In the genomic region with DNA sequence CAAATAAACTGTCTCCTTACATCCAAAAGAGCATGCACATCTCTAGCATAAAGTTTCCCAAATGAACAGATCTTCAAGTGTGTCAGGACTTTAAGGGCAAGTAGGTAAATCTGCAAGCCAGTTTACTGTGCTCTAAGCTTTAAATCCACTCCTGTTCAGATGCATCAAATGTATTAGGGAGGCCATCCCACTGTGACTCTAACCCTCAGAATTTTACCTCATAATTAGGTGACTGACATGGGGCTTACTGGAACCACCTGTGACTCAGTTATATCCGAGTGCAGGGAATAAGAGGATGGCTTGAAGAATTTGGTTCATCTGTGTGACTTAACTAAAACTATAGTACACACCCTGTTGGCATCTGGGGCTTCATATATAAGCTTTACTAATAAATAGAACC, we compare ENCODE assay signal across 8 mouse cellular contexts. TPM values are rescaled to one million over a fixed set of nuclear protein-coding genes. Genes with fewer than 3 reads are reported as not detected.
DNase-seq lines count a peak whose midpoint lies in the region; ATAC-seq and TF ChIP-seq lines count a peak whose summit lies in the region.

No protein-coding gene starts in this region.

- H3K4me3 ChIP-seq in heart, adult 2 months: peak overlapping the region; percentile 89
- H3K4me3 ChIP-seq in CH12.LX (replicated peaks in 1 of 3; ENCODE audit: low read depth in 2 of 3, low read length in 2 of 3, poor library complexity in 1 of 3): peak overlapping the region; percentile 77 to 82 (median 81)
- peak overlapping the region; percentile 83 for H3K4me3 ChIP-seq in forebrain, embryonic 16.5 days (replicated peaks; ENCODE audit: low read length)
- peak overlapping the region; percentile 93 for H3K4me3 ChIP-seq in liver, embryonic 16.5 days (ENCODE audit: low read depth, low read length)

- ATAC-seq in forebrain, embryonic 16.5 days: no peak
- ATAC-seq in liver, embryonic 16.5 days (ENCODE audit: low read depth): no peak

- H3K27me3 ChIP-seq in heart, adult 2 months (ENCODE audit: control insufficient read depth, insufficient read depth, low read length): no peaks in the 10 kb centered on the region
- no peaks in the 10 kb centered on the region for H3K27me3 ChIP-seq in CH12.LX (replicated peaks)
- H3K27me3 ChIP-seq in forebrain, embryonic 16.5 days (replicated peaks; ENCODE audit: control insufficient read depth, insufficient read depth, low read length): no peaks in the 10 kb centered on the region
- H3K27me3 ChIP-seq in liver, embryonic 16.5 days (ENCODE audit: control insufficient read depth, insufficient read depth, low read depth, low read length): no peaks in the 10 kb centered on the region

- DNase-seq in heart, adult 2 months: no peak
- no peak for DNase-seq in heart, adult 18-20 months
- peak; percentile 12 for DNase-seq in CH12.LX (ENCODE audit: extremely low read depth)
- DNase-seq in adrenal gland, postnatal 10 days: no peak
- DNase-seq in cerebellum, adult 8-10 months: no peak
- DNase-seq in gastrocnemius, postnatal 25 days: no peak

- TF ChIP-seq RAD21 in CH12.LX (IDR thresholded peaks at IDR 0.05; ENCODE audit: low read depth, low read length): no peak

- TF ChIP-seq EP300 in heart, adult 2 months (IDR thresholded peaks at IDR 0.05; ENCODE audit: insufficient read depth, low read depth, low read length): no peak
- no peak for TF ChIP-seq EP300 in CH12.LX (IDR thresholded peaks at IDR 0.05; ENCODE audit: low read length)

- no peak for TF ChIP-seq CTCF in heart, adult 2 months (IDR thresholded peaks at IDR 0.05)
- TF ChIP-seq CTCF in CH12.LX (conservative IDR thresholded peaks at IDR 0.05 in 1 of 2, IDR thresholded peaks at IDR 0.05 in 1 of 2; ENCODE audit: low read depth in 2 of 2, low read length in 2 of 2): no peak

- no peak for TF ChIP-seq POLR2A in heart, adult 2 months (IDR thresholded peaks at IDR 0.05; ENCODE audit: insufficient read depth, low read depth, low read length)
- no peak for TF ChIP-seq POLR2A in CH12.LX (IDR thresholded peaks at IDR 0.05; ENCODE audit: low read depth, low read length)

- peaks cover 4% of the 10 kb centered on the region for H3K79me2 ChIP-seq in heart, adult 2 months (replicated peaks; ENCODE audit: control insufficient read depth, insufficient read depth, low read length)
- H3K79me2 ChIP-seq in CH12.LX (replicated peaks; ENCODE audit: control insufficient read depth, extremely low read depth, insufficient read depth, poor library complexity, severe bottlenecking): peaks cover 34% of the 10 kb centered on the region

- no peak overlapping the region for H3K9ac ChIP-seq in heart, adult 2 months (ENCODE audit: low read depth, low read length)
- H3K9ac ChIP-seq in CH12.LX (ENCODE audit: insufficient read depth, low read depth): peak overlapping the region; percentile 74
- H3K9ac ChIP-seq in forebrain, embryonic 16.5 days (replicated peaks; ENCODE audit: low read depth, low read length): peak overlapping the region; percentile 92
- peak overlapping the region; percentile 99 for H3K9ac ChIP-seq in liver, embryonic 16.5 days (ENCODE audit: low read depth, low read length)

- H3K9me3 ChIP-seq in CH12.LX (replicated peaks; ENCODE audit: low read length): no peaks in the 10 kb centered on the region
- H3K9me3 ChIP-seq in forebrain, embryonic 16.5 days (ENCODE audit: control insufficient read depth, low read length): no peaks in the 10 kb centered on the region
- no peaks in the 10 kb centered on the region for H3K9me3 ChIP-seq in liver, embryonic 16.5 days (replicated peaks; ENCODE audit: control insufficient read depth, low read length)

- peaks cover 29% of the 10 kb centered on the region for H3K36me3 ChIP-seq in heart, adult 2 months (ENCODE audit: control insufficient read depth, insufficient read depth, low read length)
- peaks cover 22 to 39% of the 10 kb centered on the region in 2 experiments for H3K36me3 ChIP-seq in CH12.LX (replicated peaks in 1 of 2; ENCODE audit: control insufficient read depth in 1 of 2, insufficient read depth in 1 of 2, low read length in 1 of 2)
- peaks cover 9% of the 10 kb centered on the region for H3K36me3 ChIP-seq in forebrain, embryonic 16.5 days (ENCODE audit: control insufficient read depth, insufficient read depth)
- peaks cover 32% of the 10 kb centered on the region for H3K36me3 ChIP-seq in liver, embryonic 16.5 days (ENCODE audit: control insufficient read depth, insufficient read depth)

- H3K27ac ChIP-seq in heart, adult 2 months: peak overlapping the region; percentile 98; the same call in 1 of the 2 replicates
- peak overlapping the region; percentile 34; the same call in 1 of the 2 replicates for H3K27ac ChIP-seq in CH12.LX (ENCODE audit: insufficient read depth, low read depth)
- H3K27ac ChIP-seq in forebrain, embryonic 16.5 days (ENCODE audit: low read length): no peak overlapping the region
- H3K27ac ChIP-seq in liver, embryonic 16.5 days (ENCODE audit: low read length): peak overlapping the region; percentile 100

- intact Hi-C loops in heart, adult 2 months (cut with DNase I): loop anchor here (10.0 kb wide), 1 partner anchor 220 kb away; the partner anchor contains the start of gene Qsox1

- WGBS in heart, adult 2 months: 4% methylated on average over 1 of the region's 1 CpGs
- 14% methylated on average over 1 of the region's 1 CpGs for WGBS in forebrain, embryonic 16.5 days
- 24% methylated on average over 1 of the region's 1 CpGs for WGBS in liver, embryonic 16.5 days (ENCODE audit: insufficient replicate concordance)

- peaks cover 2% of the 10 kb centered on the region for H3K4me1 ChIP-seq in heart, adult 2 months (ENCODE audit: control insufficient read depth, insufficient read depth, low read length)
- peaks cover 2 to 18% of the 10 kb centered on the region in 2 experiments; a peak in 3 of 4 replicates for H3K4me1 ChIP-seq in CH12.LX (ENCODE audit: control insufficient read depth in 1 of 2, insufficient read depth in 2 of 2)
- peaks cover 10% of the 10 kb centered on the region for H3K4me1 ChIP-seq in forebrain, embryonic 16.5 days (replicated peaks; ENCODE audit: control insufficient read depth, insufficient read depth, low read length)
- peaks cover 20% of the 10 kb centered on the region for H3K4me1 ChIP-seq in liver, embryonic 16.5 days (ENCODE audit: control insufficient read depth, low read depth, low read length)

- in situ Hi-C loops in CH12.LX (cut with MboI; ENCODE audit: low pct_ligation_motif_present, low pct_unique_long_range_greater_than_20kb, low sequenced_read_pairs): no loop called here

- H3K4me2 ChIP-seq in CH12.LX (ENCODE audit: insufficient read depth, low read depth, poor library complexity, severe bottlenecking): peak overlapping the region; percentile 85
- H3K4me2 ChIP-seq in forebrain, embryonic 16.5 days (ENCODE audit: low read length): peak overlapping the region; percentile 64
- H3K4me2 ChIP-seq in liver, embryonic 16.5 days (ENCODE audit: low read depth, low read length): peak overlapping the region; percentile 63

- dilution Hi-C loops in CH12.LX (cut with MboI; ENCODE audit: extremely low pct_ligation_motif_present, extremely low pct_unique_long_range_greater_than_20kb, low sequenced_read_pairs): no loop called here

TF ChIP-seq in CH12.LX, 34 proteins besides CTCF, POLR2A, EP300 and RAD21:
- no peak for TF ChIP-seq POLR2AphosphoS2 (IDR thresholded peaks at IDR 0.05; ENCODE audit: low read depth, low read length)
- TF ChIP-seq SMC3 (IDR thresholded peaks at IDR 0.05; ENCODE audit: low read depth, low read length): no peak
- no peak for TF ChIP-seq JUND (conservative IDR thresholded peaks at IDR 0.05; ENCODE audit: low read depth, low read length)
- no peak for TF ChIP-seq IRF4 (IDR thresholded peaks at IDR 0.05; ENCODE audit: low read depth, low read length)
- no peak for TF ChIP-seq MEF2A (IDR thresholded peaks at IDR 0.05; ENCODE audit: borderline replicate concordance, low read depth, low read length)
- no peak for TF ChIP-seq HCFC1 (IDR thresholded peaks at IDR 0.05; ENCODE audit: low read depth, low read length)
- no peak for TF ChIP-seq ZKSCAN1 (IDR thresholded peaks at IDR 0.05; ENCODE audit: borderline replicate concordance, low read depth, low read length)
- no peak for TF ChIP-seq TBP (conservative IDR thresholded peaks at IDR 0.05; ENCODE audit: low read depth, low read length)
- TF ChIP-seq MYC (IDR thresholded peaks at IDR 0.05; ENCODE audit: low read depth, low read length): no peak

RNA-seq across cellular contexts. Expression of gene Tor1aip2, which starts 0.5 kb away (rescaled TPM):
- 10 to 100 TPM; 40.3 to 42.9 TPM for total RNA-seq in heart, adult 2 months (2021)
- 51.0 and 76.1 TPM in 2 replicates for polyA plus RNA-seq in heart, adult 2 months (2012; rRNA removed)
- 10 to 100 TPM; 39.4 to 42.6 TPM for total RNA-seq in heart, adult 18-20 months (2021)
- total RNA-seq in CH12.LX (2012; rRNA removed) (28.7 and 34.5 TPM in 2 replicates), CH12.LX (2014; rRNA removed) (66.3 and 69.5 TPM in 2 replicates)
- 62.7 and 62.8 TPM in 2 replicates for polyA plus RNA-seq in CH12.LX (2012; ENCODE audit: insufficient read length, low read depth)
- polyA plus RNA-seq in forebrain, embryonic 16.5 days (2015; fragmentation: Nextera tagmentation; extraction: Ambion mirVana): 69.4 and 73.9 TPM in 2 replicates
- polyA plus RNA-seq in liver, embryonic 16.5 days (2015; fragmentation: Nextera tagmentation; extraction: Ambion mirVana): 51.8 and 53.9 TPM in 2 replicates
- total RNA-seq in adrenal gland, postnatal 10 days (2021): 100 to 1,000 TPM; 103 to 106 TPM
- total RNA-seq in gastrocnemius, postnatal 25 days (2021): 10 to 100 TPM; 46.5 to 48.6 TPM

RNA-seq across cellular contexts. Expression of gene Tor1aip1, which starts 1.6 kb away (rescaled TPM):
- total RNA-seq in heart, adult 2 months (2021): 10 to 100 TPM; 79.9 to 91.2 TPM
- polyA plus RNA-seq in heart, adult 2 months (2012; rRNA removed): 33.0 and 51.1 TPM in 2 replicates
- total RNA-seq in heart, adult 18-20 months (2021): 10 to 100 TPM; 87.1 to 94.0 TPM
- total RNA-seq in CH12.LX (2012; rRNA removed) (19.1 and 26.3 TPM in 2 replicates), CH12.LX (2014; rRNA removed) (37.9 and 44.1 TPM in 2 replicates)
- polyA plus RNA-seq in CH12.LX (2012; ENCODE audit: insufficient read length, low read depth): 39.3 and 39.8 TPM in 2 replicates
- polyA plus RNA-seq in forebrain, embryonic 16.5 days (2015; fragmentation: Nextera tagmentation; extraction: Ambion mirVana): 22.1 and 24.1 TPM in 2 replicates
- polyA plus RNA-seq in liver, embryonic 16.5 days (2015; fragmentation: Nextera tagmentation; extraction: Ambion mirVana): 18.6 and 19.1 TPM in 2 replicates
- 10 to 100 TPM; 82.9 to 85.4 TPM for total RNA-seq in adrenal gland, postnatal 10 days (2021)
- total RNA-seq in gastrocnemius, postnatal 25 days (2021): 10 to 100 TPM; 79.8 to 91.5 TPM
